Mouse (Mus musculus) limb, embryonic 12.5 days (tissue): ENCODE data around the gene Fzd2. TPM values are rescaled to one million over a fixed set of nuclear protein-coding genes. Genes with fewer than 3 reads are reported as not detected.
A peak's percentile ranks its signal among the peaks of the same experiment; 100 is the strongest.

ENCODE experiments used
- ATAC-seq: fragments of 200-750 bp; cut with Nextera tagmentation; 2 replicates; pipeline ENCODE4 v1.8.0; 2017; ENCODE audit warnings: low read depth, moderate TSS enrichment; ENCODE audit not compliant: insufficient number of reproducible peaks, insufficient read depth, low FRiP score, low TSS enrichment
- H3K27ac ChIP-seq: fragments of 300-500 bp; sonication (generic); 2 replicates; pipeline ENCODE4 v1.5.1; 2016; ENCODE audit warnings: mild to moderate bottlenecking, moderate library complexity
- H3K27me3 ChIP-seq: fragments of 300-500 bp; sonication (generic); 2 replicates; pipeline ENCODE4 v1.6.1; 2016; ENCODE audit warnings: mild to moderate bottlenecking, moderate library complexity
- H3K36me3 ChIP-seq: fragments of 300-500 bp; sonication (generic); 2 replicates; pipeline ENCODE4 v1.6.1; 2016; ENCODE audit warnings: mild to moderate bottlenecking, moderate library complexity
- H3K4me1 ChIP-seq: fragments of 300-500 bp; sonication (generic); replicated peaks from 2 replicates; pipeline ENCODE4 v1.6.1; 2016
- H3K4me2 ChIP-seq: fragments of 300-500 bp; sonication (generic); 2 replicates; pipeline ENCODE4 v1.6.1; 2016; ENCODE audit warnings: mild to moderate bottlenecking, moderate library complexity
- H3K4me3 ChIP-seq: fragments of 300-500 bp; sonication (generic); replicated peaks from 2 replicates; pipeline ENCODE4 v1.5.1; 2016; ENCODE audit warnings: mild to moderate bottlenecking
- H3K9ac ChIP-seq: fragments of 300-500 bp; sonication (generic); replicated peaks from 2 replicates; pipeline ENCODE4 v1.6.1; 2016; ENCODE audit warnings: mild to moderate bottlenecking, moderate library complexity
- H3K9me3 ChIP-seq: fragments of 300-500 bp; sonication (generic); 2 replicates; pipeline ENCODE4 v1.6.1; 2016; ENCODE audit warnings: mild to moderate bottlenecking, moderate library complexity
- WGBS: fragments of 180-500 bp; shearing (Covaris S2); methylation state at CpG from one replicate; pipeline ENCODE4 v1.1.7; 2016; 5-methylcytosine and 5-hydroxymethylcytosine counted together
- polyA plus RNA-seq: library from polyadenylated mRNA; unstranded; fragments of >200 nt; fragmentation: Nextera tagmentation; extraction: Ambion mirVana; gene quantifications from 2 replicates; pipeline ENCODE4 v1.2.1, GENCODE M21; 2016

Gene Fzd2
- polyA plus RNA-seq, 1 experiment from 2014 or later, result 82.7 TPM

DNA sequence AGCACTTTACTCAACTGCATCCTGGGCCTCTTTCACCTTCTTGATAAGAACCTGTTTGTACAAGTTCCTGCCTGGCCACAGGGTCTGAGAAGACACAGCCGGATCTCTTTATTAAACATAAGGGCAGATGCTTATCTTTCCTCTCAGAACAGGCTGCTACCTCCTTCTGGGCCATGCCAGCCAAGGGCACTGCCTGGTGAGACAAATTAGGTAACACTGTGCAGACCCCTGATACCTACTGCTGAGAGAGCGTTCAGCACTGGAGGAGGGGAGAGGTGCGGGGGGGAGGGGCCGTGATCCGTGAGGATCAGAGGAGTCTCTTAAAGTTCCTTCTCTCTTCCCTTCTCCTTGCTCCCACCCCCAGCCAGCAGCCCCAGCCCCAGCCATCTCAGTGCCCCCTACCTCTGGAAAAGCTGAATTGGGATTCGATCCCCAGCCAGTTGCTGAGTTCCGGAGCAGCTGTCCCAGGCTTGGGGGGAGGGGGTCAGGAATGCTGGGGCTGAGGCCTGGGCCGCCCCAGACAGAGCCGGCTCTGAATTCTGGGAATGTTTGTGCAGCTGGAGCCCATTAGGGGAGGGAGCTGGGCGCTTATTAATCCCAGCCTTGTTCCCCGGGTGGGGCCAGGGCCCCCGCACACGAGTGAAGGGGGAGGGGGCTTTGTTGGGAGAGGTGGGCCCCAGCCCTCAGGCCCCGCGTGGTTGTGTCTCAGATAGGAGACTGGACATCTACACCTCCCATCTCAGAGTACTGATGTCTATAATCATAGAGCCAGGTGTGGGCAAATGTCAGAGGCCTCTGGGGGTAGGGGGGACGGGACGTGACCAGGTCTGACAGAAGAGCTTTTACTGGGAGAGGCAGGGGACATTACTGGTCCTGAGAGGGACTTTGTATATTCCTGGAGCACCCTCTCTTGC is 19.9 kb downstream of the Fzd2 start:
- Histone ChIP-seq H3K4me1 (peaks cover 51% of the 10 kb centered on the region), H3K4me3 (peak overlapping the region; percentile 19), H3K27ac (peak overlapping the region; percentile 96), H3K9me3 (peaks cover 4% of the 10 kb centered on the region), H3K9ac (peak overlapping the region; percentile 3; the same call in 1 of the 2 replicates), H3K36me3 (peaks cover 4% of the 10 kb centered on the region; the same call in 1 of the 2 replicates), H3K4me2 (peak overlapping the region; percentile 50), H3K27me3 (no peaks in the 10 kb centered on the region)
- ATAC-seq, result peak; percentile 95
- under 1% methylated on average over 17 of the region's 17 CpGs for WGBS

DNA sequence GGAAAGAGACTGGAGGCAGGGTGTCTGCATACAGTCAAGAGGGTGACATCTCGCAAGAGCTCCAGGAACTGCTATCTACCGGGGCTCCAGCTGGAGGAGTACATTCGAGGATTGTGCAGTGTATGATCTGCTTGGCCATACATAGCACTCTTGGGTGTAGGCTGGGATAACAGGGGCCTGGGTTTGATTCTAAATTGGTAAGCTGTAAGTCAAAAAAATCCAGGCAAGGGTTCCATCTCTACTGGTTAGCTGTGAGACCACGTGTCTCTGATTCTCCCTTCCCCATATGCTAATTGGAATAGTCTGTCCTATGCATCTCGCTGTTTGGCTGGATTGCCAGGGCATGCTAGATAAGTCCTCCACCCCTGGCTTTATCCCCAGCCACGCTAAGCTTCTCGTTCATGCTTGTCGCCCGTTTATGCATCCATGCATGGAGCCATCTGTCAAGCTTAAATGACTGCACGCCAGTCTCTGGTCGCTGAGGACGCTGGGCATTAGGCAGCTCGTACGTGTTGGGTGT is 20.8 kb downstream of the Fzd2 start:
- no peaks in the 10 kb centered on the region for H3K27me3 ChIP-seq
- no peaks in the 10 kb centered on the region for H3K36me3 ChIP-seq
- 0 out of 2 replicates have a peak overlapping the region, but pooled peaks have one; percentile 27 for H3K9ac ChIP-seq
- H3K9me3 ChIP-seq, result no peaks in the 10 kb centered on the region
- H3K4me2 ChIP-seq, result peak overlapping the region; percentile 50
- H3K4me3 ChIP-seq, result no peak overlapping the region
- H3K4me1 ChIP-seq, result peaks cover 59% of the 10 kb centered on the region
- H3K27ac ChIP-seq, result peak overlapping the region; percentile 96
- peak; percentile 8; the same call in 1 of the 2 replicates for ATAC-seq
- 24% methylated on average over 14 of the region's 14 CpGs for WGBS

DNA sequence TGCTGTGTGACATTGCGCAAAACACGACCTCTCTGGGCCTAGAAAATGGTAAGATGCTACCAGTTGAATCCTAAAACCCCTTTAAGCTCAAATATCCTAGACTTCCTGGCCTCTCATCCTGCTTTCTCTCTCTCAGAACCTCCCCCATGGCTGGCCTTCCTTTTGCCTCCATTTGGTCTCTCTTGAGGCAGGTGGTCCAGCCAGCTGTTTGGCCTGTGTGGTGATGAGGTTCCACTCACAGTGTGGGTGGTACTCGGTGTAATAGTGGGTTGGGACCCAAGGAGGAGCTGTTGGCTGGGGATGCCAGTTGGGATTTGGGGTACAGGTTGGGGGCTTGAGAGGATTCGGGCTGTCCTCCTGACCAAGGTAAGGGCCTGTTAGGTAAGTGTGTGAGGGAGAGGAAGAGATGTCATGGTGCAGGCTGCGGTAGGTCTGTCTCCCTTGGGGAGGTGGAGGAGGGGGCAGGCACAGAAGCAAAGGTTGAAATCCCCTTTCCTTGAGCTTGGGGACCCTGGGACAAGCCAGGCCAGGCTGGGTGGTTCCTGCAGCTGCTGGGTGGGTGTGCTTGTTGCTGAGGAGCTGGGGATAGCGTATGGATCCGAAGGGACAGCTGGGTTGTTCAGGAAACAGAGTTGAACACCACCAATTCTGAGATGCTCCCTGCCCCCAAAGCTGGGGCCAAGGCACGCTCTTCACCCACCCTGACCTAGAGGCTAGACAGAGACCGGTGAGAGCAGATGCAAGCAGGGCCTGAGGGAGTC is 23.2 kb downstream of the Fzd2 start:
- peak overlapping the region; percentile 41; the same call in 1 of the 2 replicates for H3K27ac ChIP-seq
- no peaks in the 10 kb centered on the region for H3K27me3 ChIP-seq
- H3K36me3 ChIP-seq, result no peaks in the 10 kb centered on the region
- no peak overlapping the region for H3K9ac ChIP-seq
- H3K9me3 ChIP-seq, result no peaks in the 10 kb centered on the region
- H3K4me2 ChIP-seq, result no peak overlapping the region
- ATAC-seq, result no peak
- peaks cover 80% of the 10 kb centered on the region for H3K4me1 ChIP-seq
- H3K4me3 ChIP-seq, result no peak overlapping the region
- WGBS, result 82% methylated on average over 9 of the region's 9 CpGs

DNA sequence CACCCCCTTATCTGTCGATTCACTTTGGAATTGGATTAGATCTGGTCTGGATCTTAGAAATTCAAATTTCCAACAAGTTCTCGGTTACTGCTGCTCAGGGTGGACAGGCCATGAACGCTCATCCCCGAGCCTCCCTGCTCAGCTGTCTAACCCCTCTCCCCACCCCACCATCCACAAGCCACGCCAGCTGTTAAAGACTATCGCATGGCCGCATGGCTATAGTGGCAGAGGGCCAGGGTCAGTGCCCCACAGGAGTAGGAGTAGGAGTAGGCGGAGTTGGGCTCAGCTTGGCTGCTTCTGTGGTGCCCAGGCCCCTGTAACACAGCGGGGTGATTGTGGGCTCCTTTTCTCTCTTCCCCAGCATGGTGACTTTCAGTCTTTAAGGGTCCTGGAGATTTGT is 24.3 kb downstream of the Fzd2 start:
- Histone ChIP-seq H3K4me3 (no peak overlapping the region), H3K4me2 (no peak overlapping the region), H3K4me1 (peaks cover 88% of the 10 kb centered on the region), H3K9me3 (no peaks in the 10 kb centered on the region), H3K27me3 (no peaks in the 10 kb centered on the region), H3K9ac (no peak overlapping the region), H3K36me3 (no peaks in the 10 kb centered on the region), H3K27ac (0 out of 2 replicates have a peak overlapping the region, but pooled peaks have one; percentile 53)
- ATAC-seq, result no peak
- WGBS, result 71% methylated on average over 9 of the region's 9 CpGs

DNA sequence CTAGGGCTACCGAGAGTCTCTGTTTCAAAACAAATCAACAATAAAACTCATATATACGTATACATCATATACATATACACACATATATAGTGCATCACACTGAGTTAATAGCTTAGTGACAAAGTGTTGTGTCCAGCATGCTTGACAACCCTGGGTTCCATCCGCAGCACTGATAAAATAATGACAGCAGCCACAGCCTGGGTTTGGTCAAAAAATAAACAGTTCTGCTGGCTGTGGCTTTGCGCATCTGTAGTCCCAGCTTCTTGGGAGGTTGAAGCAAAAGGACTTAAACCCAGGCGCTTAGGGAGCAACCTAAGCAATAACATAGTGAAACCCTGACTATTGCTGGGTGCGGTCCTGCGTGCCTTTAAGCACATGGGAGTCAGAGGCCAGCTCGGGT is 25.2 kb downstream of the Fzd2 start:
- Histone ChIP-seq H3K27ac (no peak overlapping the region), H3K9ac (no peak overlapping the region), H3K36me3 (no peaks in the 10 kb centered on the region), H3K4me1 (peaks cover 83% of the 10 kb centered on the region), H3K9me3 (no peaks in the 10 kb centered on the region), H3K27me3 (no peaks in the 10 kb centered on the region), H3K4me2 (no peak overlapping the region), H3K4me3 (no peak overlapping the region)
- ATAC-seq, result no peak
- WGBS, result 58% methylated on average over 8 of the region's 8 CpGs

DNA sequence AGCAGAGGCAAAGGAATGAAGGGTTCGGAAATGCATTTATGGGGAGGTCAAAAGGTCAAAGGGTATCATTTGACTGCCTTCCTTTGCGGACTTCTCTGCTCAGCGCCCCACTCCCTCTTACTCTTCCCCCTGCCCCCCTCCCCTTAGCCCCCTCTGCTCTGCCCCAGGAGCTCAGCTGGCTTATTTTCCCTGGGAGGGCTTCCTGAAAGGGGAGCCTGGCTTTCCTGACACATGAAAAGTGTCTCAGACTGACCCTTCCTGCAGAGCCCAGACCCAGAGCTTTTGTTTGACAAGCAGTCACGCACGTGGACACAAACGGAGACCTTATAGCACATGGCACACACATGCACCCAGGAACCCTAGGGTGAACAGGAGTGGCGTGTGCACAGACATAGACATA is 26.5 kb downstream of the Fzd2 start:
- Histone ChIP-seq H3K9me3 (no peaks in the 10 kb centered on the region), H3K9ac (0 out of 2 replicates have a peak overlapping the region, but pooled peaks have one; percentile 40), H3K4me1 (peaks cover 70% of the 10 kb centered on the region), H3K27ac (peak overlapping the region; percentile 83), H3K27me3 (no peaks in the 10 kb centered on the region), H3K4me2 (peak overlapping the region; percentile 35), H3K36me3 (no peaks in the 10 kb centered on the region), H3K4me3 (no peak overlapping the region)
- peak; percentile 32; the same call in 1 of the 2 replicates for ATAC-seq
- WGBS, result 17% methylated on average over 7 of the region's 7 CpGs

DNA sequence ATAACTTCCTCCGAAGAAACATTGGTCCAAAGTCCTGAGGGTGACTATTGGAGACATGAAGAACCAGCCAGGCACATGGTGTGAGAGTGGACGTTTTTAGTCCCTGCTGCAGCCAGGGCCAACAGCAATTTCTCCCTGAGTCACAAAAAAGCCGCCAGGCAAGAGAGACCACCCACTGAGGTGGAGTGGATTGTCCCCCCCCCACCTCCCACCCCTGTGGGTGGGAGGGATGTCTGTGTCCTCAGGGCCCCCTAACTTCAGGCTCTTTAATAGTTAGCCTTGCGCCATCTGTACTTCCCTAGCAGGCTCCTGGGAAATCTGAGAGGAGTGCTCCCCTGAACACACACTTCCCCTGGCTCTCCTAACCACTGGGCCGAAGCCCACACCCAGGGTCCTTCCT is 27.0 kb downstream of the Fzd2 start:
- WGBS, result 23% methylated on average over 5 of the region's 5 CpGs
- Histone ChIP-seq H3K4me3 (no peak overlapping the region), H3K4me2 (peak overlapping the region; percentile 35), H3K4me1 (peaks cover 70% of the 10 kb centered on the region), H3K9ac (peak overlapping the region; percentile 40; the same call in 1 of the 2 replicates), H3K27ac (peak overlapping the region; percentile 83), H3K27me3 (no peaks in the 10 kb centered on the region), H3K36me3 (no peaks in the 10 kb centered on the region), H3K9me3 (no peaks in the 10 kb centered on the region)
- peak; percentile 43; the same call in 1 of the 2 replicates for ATAC-seq

DNA sequence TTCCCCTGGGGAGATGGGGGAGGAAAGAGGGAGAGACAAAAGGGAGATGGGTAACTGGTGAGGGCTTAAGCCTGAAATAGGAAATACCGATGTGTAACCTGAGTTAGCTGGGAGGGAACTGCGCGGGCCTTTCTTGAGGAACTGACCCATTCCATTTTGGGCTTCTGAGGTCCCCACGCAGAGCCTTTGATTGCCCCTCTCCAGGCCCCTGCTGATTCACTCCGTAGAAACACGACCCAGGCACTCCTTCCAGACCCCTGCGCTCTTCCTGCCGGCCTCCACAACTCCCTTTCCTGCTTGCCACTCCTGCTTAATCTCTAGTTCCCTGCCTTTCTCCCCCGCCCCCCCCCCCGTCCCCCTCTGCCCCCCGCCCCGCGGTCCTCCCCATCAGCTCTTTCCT is 28.5 kb downstream of the Fzd2 start:
- Histone ChIP-seq H3K4me1 (peaks cover 67% of the 10 kb centered on the region), H3K27ac (peak overlapping the region; percentile 84), H3K9ac (peak overlapping the region; percentile 23; the same call in 1 of the 2 replicates), H3K36me3 (no peaks in the 10 kb centered on the region), H3K9me3 (no peaks in the 10 kb centered on the region), H3K27me3 (no peaks in the 10 kb centered on the region), H3K4me3 (peak overlapping the region; percentile 15), H3K4me2 (peak overlapping the region; percentile 46)
- 6% methylated on average over 10 of the region's 13 CpGs for WGBS
- ATAC-seq, result no peak

DNA sequence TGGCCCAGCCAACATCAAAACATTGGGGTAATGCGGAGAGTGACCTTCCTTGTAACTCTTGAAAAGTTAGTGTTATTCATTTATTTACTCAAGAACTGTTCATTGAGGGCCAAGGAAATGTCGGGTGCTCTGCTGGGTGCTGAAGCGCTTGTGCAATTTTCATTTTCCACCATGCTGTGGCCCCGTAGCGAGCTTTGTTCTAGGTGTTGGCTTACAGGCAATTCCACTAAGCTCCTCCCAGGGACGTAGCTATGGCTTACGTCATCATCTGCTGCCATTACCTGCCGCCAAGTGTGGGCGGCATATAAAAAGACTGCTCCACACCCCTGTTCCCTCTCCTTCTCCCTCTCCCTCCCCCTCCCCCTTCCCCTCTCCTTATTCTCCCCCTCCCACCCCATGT is 29.2 kb downstream of the Fzd2 start:
- no peaks in the 10 kb centered on the region for H3K27me3 ChIP-seq
- ATAC-seq, result no peak; the same call in 1 of the 2 replicates
- H3K4me1 ChIP-seq, result peaks cover 71% of the 10 kb centered on the region
- no peaks in the 10 kb centered on the region for H3K36me3 ChIP-seq
- peak overlapping the region; percentile 15 for H3K4me3 ChIP-seq
- peak overlapping the region; percentile 84 for H3K27ac ChIP-seq
- 13% methylated on average over 9 of the region's 9 CpGs for WGBS
- H3K9ac ChIP-seq, result peak overlapping the region; percentile 23; the same call in 1 of the 2 replicates
- peak overlapping the region; percentile 46 for H3K4me2 ChIP-seq
- H3K9me3 ChIP-seq, result no peaks in the 10 kb centered on the region

DNA sequence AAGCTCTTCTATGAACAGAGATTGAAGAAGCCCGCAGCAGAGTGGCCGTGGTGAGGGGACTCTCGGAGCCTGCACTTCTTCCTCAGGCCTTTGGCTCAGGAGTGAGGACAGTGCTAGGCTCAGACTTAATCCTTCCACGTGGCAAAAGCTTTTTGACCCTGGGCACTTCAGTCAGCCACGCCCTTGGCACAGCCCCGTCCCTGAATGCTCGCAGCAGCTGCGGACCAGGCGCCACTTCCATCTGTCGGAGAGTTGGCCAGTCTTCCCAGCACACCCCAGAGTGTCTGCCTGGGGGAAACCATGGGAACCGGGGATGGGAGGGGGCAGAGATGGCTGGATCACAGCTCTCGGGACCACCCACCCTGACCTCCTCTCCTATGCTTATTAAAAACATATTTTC is 32.7 kb downstream of the Fzd2 start:
- no peaks in the 10 kb centered on the region for H3K27me3 ChIP-seq
- H3K36me3 ChIP-seq, result no peaks in the 10 kb centered on the region
- H3K9me3 ChIP-seq, result no peaks in the 10 kb centered on the region
- WGBS, result 28% methylated on average over 12 of the region's 12 CpGs
- H3K27ac ChIP-seq, result no peak overlapping the region
- no peak overlapping the region for H3K9ac ChIP-seq
- no peak for ATAC-seq
- no peak overlapping the region for H3K4me3 ChIP-seq
- H3K4me1 ChIP-seq, result peaks cover 51% of the 10 kb centered on the region
- H3K4me2 ChIP-seq, result no peak overlapping the region
